Mouse (Mus musculus) gastrocnemius, postnatal 25 days (tissue): ENCODE data around the gene Coro6. TPM values are rescaled to one million over a fixed set of nuclear protein-coding genes. Genes with fewer than 3 reads are reported as not detected.
A peak's percentile ranks its signal among the peaks of the same experiment; 100 is the strongest.

Experiments
- DNase-seq: peaks from one replicate; pipeline ENCODE4 v3.0.0; 2022
- long read RNA-seq, 2 experiments: library from polyadenylated mRNA; stranded (forward); transcript quantifications; one replicate each; pipeline ENCODE4 v2.0.0; 2021
- total RNA-seq, 2 experiments: library from RNA; stranded (reverse); gene quantifications; 1 replicate in 1 of 2; 2 replicates in 1 of 2; pipeline ENCODE4 v1.2.3; 2021

Gene Coro6
- total RNA-seq: 100 to 1,000 TPM; 146 to 148 TPM
- long read RNA-seq, experiment 1, transcript Coro6-204 (11 exons, 2,804 nt): major isoform, 10 of 152 reads
- long read RNA-seq, experiment 1, partial matches to known transcripts: 68 of 152 reads
- long read RNA-seq, experiment 1, other reads (novel, unspliced or antisense): 74 of 152 reads
- long read RNA-seq, experiment 2, transcript Coro6-204 (11 exons, 2,804 nt): major isoform, 39 of 349 reads
- long read RNA-seq, experiment 2, partial matches to known transcripts: 16 of 349 reads
- long read RNA-seq, experiment 2, other reads (novel, unspliced or antisense): 294 of 349 reads

DNA sequence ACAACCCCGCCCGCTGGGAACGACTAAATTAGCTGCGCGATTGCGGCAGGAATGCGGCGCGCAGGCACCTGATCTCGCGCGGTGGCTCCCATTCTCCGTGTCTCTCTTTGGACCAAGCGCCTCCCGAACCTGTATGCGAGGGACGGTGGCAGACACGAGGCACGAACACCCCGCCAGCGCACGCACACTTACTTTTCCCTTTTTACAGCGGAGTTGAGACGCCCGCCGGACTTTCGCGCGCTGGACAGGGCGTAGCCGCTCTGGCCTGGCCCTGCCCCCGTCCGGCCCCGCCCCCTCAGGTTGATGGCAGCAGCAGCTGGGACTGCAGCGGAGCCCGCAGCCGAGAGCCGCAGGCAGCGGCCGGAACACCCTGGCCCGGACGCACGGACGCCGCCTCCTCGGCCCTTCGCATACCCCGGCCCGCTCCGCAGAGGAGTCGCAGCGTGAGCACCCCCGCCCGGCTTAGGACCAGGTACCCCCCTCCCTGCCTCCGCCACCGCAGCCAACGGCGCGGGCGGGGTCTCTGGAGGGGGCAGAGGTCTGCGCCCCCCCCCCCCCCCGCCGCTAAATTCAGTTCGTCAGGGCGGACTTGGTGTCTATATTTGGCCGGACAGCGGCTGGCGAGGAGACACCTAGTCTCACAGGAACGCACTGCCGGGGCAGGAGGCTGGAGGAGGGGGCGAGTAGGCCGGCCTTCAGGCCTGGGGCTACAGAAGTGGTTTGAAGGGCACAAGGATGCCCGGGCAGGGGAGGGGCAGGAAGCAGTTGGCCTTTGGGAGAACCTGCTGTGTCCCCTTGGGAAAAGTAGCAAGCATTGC lies at the start of gene Coro6:
Gene Coro6 (plus strand): TSS at position 129 of the 818 bp plus-strand sequence.
- peak; percentile 89 for DNase-seq

DNA sequence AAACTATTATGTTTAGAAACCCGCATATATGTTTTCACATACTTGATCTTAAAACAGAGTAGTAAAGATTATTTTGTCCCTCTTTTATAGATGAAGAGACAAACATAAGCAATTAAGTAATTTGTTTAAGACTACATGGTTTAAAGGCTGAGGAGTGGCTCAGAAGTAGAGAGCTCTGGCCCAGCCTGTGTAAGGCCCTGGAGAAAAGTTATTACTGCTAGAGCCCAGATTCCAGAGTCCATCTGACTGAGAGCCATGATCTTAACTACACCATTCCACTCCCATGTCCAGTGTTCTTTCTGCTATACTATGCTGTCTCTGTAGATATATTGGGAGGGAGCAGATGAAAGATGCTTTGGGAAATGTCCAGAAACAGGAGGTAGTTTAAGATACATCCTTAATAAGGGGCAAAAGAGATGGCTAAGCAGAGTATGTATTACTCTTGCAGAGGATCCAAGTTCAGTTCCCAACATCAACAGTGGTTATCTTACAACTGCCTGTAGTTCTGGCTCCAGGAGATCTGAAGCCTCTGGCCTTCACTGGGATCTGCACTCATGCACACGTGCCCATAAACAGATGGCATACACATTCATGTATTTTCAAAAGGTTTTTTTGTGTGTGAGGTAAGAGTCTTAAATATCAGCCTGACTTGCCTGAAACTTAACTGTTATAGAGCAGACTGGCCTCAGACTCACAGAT lies 47.9 kb upstream of the Coro6 start:
- no peak for DNase-seq

DNA sequence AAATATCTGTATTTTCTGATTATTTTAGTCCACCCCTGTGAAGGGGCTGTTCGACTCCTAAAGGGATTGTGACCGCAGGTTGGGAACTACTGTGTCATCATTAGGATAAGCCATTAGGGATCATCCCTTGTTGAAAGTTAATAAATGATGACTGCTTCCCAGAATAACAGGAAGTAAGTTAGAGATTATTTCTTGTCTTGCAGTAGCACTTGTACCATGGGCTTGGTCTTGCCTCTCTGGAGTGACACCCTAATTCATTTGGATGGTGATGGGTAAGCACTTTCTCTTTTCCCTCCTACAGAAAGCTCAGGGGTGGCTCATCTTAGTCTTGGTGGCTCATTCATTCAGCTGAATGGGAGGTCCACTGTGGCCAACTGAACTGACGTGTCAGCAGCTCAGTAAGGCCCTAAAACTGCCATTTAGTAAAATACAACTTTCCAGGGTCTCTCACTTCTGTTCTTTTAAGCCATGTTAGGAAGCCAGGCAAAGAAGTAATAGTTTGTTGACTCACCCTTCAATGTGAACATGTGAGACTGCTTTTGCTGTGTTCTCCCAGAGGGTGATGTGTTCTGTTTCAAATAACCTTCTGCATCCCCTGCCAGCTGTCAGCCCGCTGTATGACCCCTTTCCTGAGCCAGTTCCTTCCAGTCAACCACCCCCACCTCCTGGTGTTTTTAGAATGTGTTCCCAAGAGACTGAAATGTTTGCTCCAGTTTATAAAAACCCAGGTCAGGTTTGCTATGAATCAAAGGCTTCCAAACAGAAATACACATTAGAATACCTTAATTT lies 45.8 kb upstream of the Coro6 start:
- peak; percentile 77 for DNase-seq

DNA sequence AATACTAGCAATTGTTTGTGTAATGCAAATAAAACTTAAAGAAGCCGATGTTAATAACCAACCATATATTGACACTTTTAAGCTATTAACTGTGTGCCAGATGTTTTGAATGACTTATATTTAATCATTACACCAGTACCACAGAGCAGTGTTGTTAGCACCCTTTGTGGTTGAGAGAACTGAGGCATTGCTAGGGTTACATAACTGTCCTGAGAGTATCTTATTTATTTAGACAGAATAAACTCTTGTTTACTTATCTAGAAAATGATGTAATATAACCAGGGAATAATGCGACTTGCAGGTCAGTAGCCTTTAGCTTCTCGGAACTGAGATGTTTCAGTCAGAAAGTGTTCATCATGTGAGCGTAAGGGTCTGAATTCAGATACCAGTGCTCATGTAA lies 44.2 kb upstream of the Coro6 start:
- no peak for DNase-seq

DNA sequence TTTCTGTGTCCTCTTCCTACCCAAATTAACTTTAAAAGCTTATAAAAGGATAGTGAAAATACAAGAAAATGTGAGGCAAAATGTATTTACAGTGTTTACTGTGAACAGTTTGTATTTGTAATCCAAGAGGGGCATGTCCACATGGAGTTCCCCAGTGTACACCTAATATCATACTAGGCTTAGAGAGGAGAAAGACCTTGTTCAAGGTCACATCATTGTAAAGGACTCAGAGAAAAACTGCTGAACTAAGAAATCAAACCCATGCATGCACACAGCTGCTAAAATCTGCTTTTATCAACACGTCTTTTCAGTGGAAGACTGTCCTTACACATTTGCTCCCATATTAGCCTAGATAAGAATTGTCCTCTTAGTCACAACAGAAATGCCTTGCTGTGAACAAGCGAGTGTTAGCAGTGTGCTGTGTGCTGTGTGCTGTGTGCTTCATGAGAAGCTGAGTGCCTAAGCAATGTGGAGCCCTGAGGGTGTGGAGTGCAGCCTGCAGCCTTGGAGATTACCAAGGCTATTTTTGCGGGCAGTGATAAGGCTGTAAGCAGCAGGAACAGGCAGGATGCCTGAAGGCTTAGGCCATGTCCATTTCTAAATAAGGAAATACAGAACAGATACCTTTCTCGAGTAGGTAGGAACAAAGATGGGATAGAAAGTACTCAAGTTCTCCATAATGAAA lies 38.9 kb upstream of the Coro6 start:
- DNase-seq: peak; percentile 17

DNA sequence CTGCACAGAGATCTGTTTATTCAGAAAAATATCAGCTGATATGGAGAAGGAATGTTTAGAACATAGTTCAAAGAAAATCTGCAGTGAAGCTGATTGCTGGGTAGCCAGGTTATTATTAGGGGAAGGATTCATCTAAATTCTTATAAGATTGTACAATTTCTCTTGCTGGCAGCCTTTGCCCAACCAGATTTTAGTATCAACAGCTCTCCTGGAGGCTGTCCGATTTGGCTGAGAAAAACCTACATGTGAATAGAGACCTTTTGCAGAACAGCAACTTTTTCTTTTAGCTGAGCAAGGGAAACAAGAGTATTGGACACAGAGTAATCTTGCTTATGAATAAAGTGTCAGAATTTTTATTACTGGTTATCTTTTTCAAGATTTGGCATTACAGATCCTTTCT lies 33.8 kb upstream of the Coro6 start:
- DNase-seq: no peak

DNA sequence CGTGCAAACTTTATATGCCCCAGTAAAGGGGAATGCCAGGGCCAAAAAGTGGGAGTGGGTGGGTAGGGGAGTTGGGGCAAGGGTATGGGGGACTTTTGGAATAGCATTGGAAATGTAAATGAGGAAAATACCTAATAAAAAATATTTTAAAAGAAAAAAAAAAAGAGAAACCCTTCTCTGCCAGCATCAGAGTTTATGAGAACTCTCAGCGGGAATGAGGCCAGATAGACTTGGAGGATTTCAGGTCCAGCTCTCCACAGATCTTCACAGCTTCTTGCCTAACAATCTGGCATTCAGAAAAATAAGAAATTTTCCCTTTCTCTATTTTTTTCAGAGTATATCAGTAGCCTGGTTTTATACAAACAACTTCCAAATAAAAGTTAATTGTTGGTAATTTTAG lies 25.2 kb upstream of the Coro6 start:
- no peak for DNase-seq

DNA sequence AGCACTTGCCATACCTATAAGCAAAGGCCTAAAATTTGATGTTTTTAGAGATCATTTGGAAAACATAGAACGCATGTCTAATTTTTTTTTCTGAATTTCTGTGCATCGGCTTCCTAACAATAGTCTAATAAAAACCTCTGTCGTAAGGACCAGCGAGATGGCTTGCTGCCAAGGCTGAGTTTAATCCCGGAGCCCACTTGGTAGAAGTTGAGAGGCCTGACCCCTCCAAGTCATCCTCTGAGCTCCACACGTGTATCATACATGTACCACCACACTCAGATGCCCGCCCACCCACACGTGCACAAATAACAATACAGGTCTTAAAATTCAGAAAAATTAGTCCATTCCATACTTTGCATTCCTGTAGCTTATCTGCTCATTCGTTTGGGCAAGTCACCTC lies 22.1 kb upstream of the Coro6 start:
- no peak for DNase-seq

DNA sequence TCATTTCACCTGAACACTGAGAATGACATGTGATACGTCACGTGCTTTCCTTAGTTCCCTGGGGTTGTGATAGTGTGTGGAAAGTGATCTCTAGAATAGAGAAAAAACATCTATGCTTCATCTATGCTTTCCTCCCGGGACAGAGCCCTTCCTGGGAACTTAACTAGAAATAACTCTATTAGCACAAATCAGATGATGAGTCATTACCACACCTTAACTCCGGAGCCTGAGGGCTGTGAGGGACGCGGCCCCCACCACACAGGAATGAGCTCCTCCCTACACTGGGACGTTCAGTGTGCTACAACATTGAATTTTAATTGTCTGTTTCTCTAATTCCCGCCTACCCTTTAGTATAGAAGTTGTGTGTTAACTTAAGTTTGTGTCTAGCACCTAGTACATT lies 21.2 kb upstream of the Coro6 start:
- no peak for DNase-seq

DNA sequence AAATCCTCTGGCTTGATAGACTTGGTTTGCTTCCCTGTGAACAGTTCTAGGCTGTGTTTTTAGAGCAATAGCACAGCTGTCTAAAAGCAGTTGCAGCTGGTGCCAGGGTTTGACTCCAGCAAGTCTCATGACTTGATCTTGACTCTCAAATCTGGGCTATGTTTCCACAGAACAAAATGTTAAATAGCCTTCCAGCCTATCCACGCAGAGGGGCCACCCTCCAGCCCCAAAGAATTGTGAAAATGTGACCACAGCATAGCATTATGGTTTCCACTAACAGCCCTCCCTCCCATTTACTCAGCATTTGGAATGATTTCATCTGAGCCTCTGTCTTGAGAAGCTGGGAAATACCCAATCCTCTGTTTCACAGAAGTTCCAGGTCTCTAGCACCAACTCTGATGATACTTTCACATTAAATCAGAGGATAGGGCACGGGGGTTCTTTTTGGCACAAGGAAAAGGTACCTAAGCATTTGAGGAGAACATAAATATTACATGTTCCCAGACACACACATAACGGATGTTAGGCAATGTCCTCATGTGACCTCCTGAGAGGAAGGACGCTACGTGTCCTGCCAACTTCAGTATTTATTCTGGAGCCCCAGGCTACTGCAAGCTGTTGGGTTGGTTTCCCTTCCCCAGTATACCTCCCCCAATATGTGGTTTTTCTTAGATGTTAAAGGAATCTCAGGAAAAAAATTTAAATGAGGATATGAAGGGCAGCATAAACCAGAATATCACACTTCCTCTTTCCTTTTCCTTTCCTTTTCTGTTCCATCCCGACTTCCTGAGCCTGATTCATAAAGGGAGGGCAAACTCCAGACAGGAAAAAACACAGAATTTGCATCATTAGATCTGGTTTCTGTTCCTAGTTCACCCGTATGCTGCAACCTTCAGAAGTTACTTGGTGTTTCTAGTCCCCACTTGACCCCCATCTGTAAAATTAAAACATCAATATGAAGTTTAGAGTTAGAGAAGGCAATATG lies 19.7 kb upstream of the Coro6 start:
- peak; percentile 81 for DNase-seq

DNA sequence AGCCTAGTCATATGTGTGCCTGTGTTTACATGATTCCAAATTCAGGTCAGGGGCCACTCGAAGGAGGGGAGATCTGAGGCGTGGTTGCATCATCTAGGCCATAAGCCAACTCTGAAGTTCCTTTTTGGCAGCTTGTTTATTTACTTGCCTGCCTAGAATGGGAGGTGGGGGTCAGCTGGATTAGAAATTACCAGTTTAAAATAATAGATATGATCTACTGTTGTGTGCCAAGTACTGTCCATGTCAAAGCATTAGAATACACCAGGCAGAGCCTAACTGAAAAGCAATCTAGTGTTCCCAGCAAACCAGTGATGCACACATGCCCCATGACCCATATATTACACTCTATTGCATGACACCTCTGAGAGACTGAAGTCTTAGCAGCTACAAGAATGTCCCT lies 17.3 kb upstream of the Coro6 start:
- DNase-seq: peak; percentile 47

DNA sequence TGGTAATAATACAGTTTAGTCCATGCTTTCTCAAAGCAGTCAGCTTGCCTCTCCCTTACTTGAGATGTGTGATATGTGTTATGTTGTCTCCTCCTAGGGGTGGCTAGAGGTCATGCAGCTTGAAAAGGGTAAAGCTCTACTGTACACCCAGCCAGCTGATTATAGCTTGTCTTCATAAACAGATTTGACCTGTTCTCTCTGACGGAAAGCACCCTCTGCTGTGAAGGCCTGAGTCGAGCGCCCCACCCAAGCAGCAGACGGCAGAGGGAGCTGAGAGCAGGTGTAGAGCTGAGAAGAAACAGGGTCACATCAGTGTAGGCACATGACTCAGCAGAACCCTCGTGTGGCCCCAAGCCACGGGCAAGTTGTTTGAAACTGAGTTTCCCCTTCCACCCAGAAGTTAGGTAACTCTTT lies 15.6 kb upstream of the Coro6 start:
- peak; percentile 85 for DNase-seq

DNA sequence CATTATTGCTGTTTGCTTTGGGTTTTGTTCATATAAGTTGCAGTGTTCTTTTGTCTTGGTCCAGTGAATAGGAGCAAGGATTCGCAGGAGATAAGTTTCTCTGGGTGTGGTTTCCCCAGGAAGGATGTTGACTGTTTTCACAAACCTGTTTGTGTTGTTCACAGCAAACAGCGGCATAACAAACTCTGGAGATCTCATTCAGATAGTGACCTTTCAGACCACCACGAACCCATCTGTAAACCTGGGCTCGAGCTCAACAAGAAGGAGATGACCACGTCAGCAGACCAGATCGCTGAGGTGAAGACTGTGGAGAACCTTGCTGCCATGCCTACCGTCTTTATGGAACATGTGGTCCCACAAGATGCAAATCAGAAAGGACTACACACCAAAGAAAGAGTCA lies 13.0 kb upstream of the Coro6 start:
- DNase-seq: no peak

DNA sequence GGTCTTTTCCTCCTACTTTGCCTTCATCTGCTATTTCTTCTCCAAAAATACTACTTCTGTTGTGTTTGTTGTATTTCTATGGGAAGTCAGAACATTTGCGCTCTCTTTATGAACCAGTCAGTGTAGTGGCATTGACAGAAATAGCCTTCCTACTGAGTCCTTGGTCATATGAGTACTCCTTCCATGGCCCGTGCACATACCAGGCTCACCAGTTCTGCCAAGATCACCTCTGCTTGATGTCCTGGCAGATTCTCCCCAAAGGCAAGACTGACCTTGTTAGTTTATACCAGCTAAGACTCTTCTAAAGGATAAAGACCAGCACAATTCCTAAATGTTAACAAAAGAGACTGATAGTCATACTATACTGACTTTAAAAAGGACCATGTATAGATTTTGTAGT lies 10.5 kb upstream of the Coro6 start:
- DNase-seq: peak; percentile 45

DNA sequence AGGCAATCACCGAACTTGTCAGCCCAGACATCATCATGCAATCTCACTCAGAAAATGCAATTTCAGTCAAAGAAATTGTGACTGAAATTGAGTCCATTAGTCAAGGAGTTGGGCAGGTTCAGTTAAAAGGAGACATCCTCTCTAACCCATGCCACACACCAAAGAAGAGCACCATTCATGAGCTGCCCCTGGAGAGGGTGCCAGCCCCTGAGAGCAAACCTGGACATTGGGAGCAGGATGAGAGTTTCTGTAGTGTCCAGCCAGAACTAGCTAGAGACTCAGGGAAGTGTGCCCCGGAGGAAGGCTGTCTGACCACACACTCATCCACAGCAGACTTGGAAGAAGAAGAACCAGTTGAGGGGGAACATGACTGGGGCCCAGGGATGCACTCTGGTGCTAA lies 8.8 kb upstream of the Coro6 start:
- no peak for DNase-seq

DNA sequence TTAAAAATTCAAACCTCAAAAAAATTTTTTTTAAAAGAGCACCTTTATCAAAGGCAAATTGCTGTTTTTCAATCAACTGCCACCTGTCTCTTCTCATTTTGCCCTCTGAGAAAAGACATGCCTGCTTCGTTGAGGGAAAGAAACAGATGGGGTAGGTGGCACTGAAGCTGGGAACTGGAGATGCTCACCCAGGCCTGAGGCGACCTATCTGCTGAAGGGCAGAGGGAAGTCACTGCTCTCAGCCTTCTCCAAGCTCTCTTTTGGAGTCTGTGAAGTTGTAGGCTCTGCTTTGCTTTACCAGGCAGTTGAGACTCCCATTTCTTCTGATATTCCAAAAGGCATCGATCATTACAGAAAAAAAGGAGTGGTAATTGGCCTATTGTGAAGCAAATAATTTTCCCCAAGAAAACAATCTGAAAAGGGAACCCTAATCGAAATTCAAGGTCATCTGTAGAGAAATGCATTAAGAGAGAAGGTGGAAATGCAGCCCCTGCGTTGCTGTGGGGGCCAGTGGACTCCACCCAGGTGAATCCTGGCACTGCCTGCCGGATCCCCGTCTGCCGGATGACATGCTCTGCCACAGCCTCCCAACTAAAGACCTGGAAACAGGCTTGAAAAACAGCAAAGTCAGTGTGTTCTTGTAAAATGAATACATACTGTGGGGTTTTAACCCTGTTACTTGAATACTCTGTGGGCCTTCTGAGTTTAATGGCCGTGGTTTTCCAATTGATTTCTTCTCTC lies 6.3 kb upstream of the Coro6 start:
- no peak for DNase-seq

DNA sequence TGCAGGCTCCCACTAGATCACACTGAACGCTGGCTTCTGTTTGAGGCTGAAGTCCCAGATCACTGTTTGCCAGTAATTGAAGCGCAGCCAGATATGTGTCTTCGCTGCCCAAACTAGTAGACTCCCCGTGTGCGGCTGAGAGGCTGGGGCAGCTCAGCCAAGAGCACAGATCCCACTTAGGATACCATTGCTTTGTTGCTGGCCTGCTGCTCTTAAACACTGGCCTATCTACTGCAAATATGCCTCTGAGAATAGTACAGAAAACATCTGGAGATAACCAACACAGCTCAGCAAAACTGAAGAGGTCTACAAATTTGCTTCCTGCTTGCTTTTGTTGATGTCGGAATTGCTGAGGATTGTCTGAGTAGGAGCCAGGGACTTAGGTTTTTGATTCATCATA lies 5.3 kb upstream of the Coro6 start:
- peak; percentile 50 for DNase-seq

DNA sequence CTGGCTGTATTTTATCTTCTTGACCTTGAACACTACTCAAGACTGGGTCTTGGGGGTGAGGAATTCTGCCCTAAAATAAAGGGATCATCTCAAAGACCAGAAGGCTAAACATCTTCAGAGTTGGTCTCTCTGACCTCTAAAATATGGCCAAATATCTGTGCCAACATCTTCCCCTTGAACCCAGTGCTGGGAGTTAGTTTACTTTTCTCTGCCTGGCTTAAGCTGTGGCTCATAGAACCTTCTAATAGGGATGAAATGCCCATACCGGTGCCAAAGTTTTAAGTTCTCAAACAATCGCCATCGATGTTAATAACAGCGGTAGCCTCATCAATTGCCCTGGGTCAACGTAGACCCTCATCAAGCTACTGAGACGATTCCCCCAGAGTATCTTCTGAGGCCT lies 355 bp upstream of the Coro6 start:
- DNase-seq: no peak

DNA sequence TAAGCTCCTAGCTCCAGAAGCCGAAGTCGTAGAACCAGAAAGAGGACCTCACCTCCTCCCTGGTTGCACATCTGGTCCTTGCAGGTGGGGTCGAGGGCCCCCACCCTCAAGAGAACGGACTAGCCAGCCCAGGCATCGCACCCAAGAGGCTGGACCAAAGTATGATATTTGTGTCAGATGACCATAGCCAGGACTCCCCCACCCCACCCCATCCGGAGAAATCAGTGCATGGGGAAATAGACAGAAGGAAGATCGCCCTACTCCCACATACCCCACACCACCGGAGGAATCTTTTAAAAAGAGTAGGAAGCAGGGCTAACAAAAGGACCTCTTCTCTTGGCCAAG lies 862 bp downstream of the Coro6 start:
- DNase-seq: no peak

DNA sequence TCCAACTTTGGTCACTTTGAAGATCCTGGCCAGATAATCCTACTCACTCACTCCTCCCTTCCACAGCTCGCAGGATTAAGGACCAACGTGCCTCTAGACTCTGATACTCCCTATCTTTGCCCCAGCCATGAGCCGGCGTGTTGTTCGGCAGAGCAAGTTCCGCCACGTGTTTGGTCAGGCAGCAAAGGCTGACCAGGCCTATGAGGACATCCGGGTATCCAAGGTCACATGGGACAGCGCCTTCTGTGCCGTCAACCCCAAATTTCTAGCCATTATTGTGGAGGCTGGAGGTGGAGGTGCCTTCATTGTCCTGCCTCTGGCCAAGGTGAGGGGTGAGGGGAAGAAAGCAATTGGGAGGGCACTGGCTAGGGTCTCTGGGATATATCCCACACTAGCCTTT lies 1.6 kb downstream of the Coro6 start:
- no peak for DNase-seq
